Comparison of ENCODE assay signal across 8 mouse cellular contexts in the genomic region with DNA sequence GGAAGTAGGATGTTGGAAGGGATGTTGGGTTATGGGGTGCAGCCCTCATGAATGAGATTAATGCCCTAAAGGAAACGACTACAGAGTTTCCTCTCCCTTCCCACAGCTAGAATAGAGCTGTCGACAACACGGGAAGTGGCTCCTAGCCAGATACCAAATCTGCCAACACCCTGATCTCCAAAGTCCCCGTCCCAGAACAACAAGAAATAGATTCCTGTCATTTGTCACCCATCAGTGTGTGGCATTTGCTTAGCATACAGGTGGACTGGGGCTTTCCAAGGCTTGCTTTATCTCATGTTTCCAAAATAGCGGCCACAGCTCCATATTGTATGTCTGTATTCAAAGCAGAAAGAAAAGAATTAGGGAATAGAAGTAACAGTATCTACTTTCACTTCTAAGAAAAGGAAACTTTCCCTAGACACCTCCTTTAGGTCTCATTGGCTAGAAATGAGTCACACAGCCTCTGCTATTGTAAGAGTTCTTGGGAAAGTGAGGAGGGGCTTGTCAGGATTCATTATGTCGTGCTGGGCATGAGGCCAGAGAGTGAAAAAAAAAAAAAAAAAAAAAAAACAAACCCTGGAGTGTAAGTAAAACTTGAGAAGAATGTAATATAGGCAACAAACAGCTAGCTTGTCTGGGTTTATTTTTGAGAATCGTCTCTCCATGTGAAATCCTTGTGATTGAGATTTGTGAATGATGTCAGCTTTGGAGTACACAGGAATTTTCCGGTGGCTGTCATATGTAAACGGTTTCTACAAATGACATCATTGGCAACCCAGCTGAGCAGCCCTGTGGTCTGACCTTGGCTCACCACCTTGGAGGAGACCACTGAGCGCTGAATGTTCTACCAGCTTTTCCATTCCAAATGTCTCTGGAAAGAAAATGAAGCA.
DNase-seq lines count a peak whose midpoint lies in the region; ATAC-seq lines count a peak whose summit lies in the region.

No protein-coding gene starts in this region.

- H3K9ac ChIP-seq in forebrain, embryonic 15.5 days (replicated peaks) = no peak overlapping the region
- H3K9ac ChIP-seq in intestine, embryonic 16.5 days (ENCODE audit: low read depth, low read length) = no peak overlapping the region

- WGBS in forebrain, embryonic 15.5 days = 6% methylated on average over 10 of the region's 10 CpGs
- WGBS in intestine, embryonic 16.5 days = 65% methylated on average over 10 of the region's 10 CpGs

- H3K9me3 ChIP-seq in forebrain, embryonic 15.5 days = no peaks in the 10 kb centered on the region
- no peaks in the 10 kb centered on the region for H3K9me3 ChIP-seq in intestine, embryonic 16.5 days (ENCODE audit: control insufficient read depth, low read length)

- DNase-seq in adrenal gland, adult 2 months = peak; percentile 51
- no peak for DNase-seq in adrenal gland, postnatal 4 days (ENCODE audit: low spot score in 2 of 2)
- DNase-seq in lung, postnatal 36 days = peak; percentile 76
- DNase-seq in right cerebral cortex, postnatal 10 days (ENCODE audit: low spot score in 2 of 2) = no peak
- DNase-seq in yolk sac, embryonic 10.5 days (ENCODE audit: low spot score) = no peak

- ATAC-seq in forebrain, embryonic 15.5 days (replicated peaks) = peak; percentile 85
- 0 out of 2 replicates have a peak, but pooled peaks have one; percentile 46 for ATAC-seq in intestine, embryonic 16.5 days
- no peak for ATAC-seq in cerebellum, adult (ENCODE audit: insufficient number of reproducible peaks, low FRiP score, low TSS enrichment)

- no peak overlapping the region for H3K4me2 ChIP-seq in forebrain, embryonic 15.5 days (replicated peaks)
- H3K4me2 ChIP-seq in intestine, embryonic 16.5 days (ENCODE audit: low read depth, low read length) = no peak overlapping the region

- no peak overlapping the region for H3K4me3 ChIP-seq in forebrain, embryonic 15.5 days
- H3K4me3 ChIP-seq in intestine, embryonic 16.5 days (ENCODE audit: low read length) = no peak overlapping the region

- peak overlapping the region; percentile 74 for H3K27ac ChIP-seq in forebrain, embryonic 15.5 days (replicated peaks)
- no peak overlapping the region for H3K27ac ChIP-seq in intestine, embryonic 16.5 days (ENCODE audit: low read length)

- H3K4me1 ChIP-seq in forebrain, embryonic 15.5 days = peaks cover 13% of the 10 kb centered on the region
- no peaks in the 10 kb centered on the region for H3K4me1 ChIP-seq in intestine, embryonic 16.5 days (ENCODE audit: control insufficient read depth, insufficient read depth, low read length)

- no peaks in the 10 kb centered on the region for H3K36me3 ChIP-seq in forebrain, embryonic 15.5 days
- no peaks in the 10 kb centered on the region for H3K36me3 ChIP-seq in intestine, embryonic 16.5 days (ENCODE audit: control insufficient read depth, insufficient read depth, low read length)

- no peaks in the 10 kb centered on the region for H3K27me3 ChIP-seq in forebrain, embryonic 15.5 days
- H3K27me3 ChIP-seq in intestine, embryonic 16.5 days (replicated peaks; ENCODE audit: control insufficient read depth, insufficient read depth, low read length) = no peaks in the 10 kb centered on the region

Comparison
In these comparisons a context has a peak if more than half of its experiments do, and no peak if none do; other contexts are left out.
1. DNase-seq: peak in adrenal gland, adult 2 months (single experiment) and lung, postnatal 36 days (single experiment); none in adrenal gland, postnatal 4 days (0 of 2), right cerebral cortex, postnatal 10 days (0 of 2) and yolk sac, embryonic 10.5 days (single experiment).